Mouse (Mus musculus) hindbrain, embryonic 11.5 days (tissue): ENCODE measurements around the gene Elmod3. TPM values are rescaled to one million over a fixed set of nuclear protein-coding genes. Genes with fewer than 3 reads are reported as not detected.

Source experiments
- ATAC-seq: fragments of 200-750 bp; cut with Nextera tagmentation; 2 replicates; pipeline ENCODE4 v1.8.0; 2017; ENCODE audit warnings: mild to moderate bottlenecking, moderate TSS enrichment, moderate library complexity; ENCODE audit not compliant: low FRiP score
- DNase-seq: peaks from one replicate; pipeline ENCODE4 v3.0.0-alpha.2; 2015; ENCODE audit warnings: low spot score
- H3K27ac ChIP-seq: fragments of 300-500 bp; sonication (generic); 2 replicates; pipeline ENCODE4 v1.5.1; 2014; ENCODE audit warnings: mild to moderate bottlenecking, low read depth, low read length
- H3K27me3 ChIP-seq: fragments of 300-500 bp; sonication (generic); 2 replicates; pipeline ENCODE4 v1.6.1; 2014; ENCODE audit warnings: mild to moderate bottlenecking, low read length, moderate library complexity, mixed read lengths; ENCODE audit not compliant: control insufficient read depth, insufficient read depth
- H3K36me3 ChIP-seq: fragments of 300-500 bp; sonication (generic); 2 replicates; pipeline ENCODE4 v1.6.1; 2014; ENCODE audit warnings: mild to moderate bottlenecking, low read length, moderate library complexity, mixed read lengths; ENCODE audit not compliant: control insufficient read depth, insufficient read depth
- H3K4me1 ChIP-seq: fragments of 300-500 bp; sonication (generic); replicated peaks from 2 replicates; pipeline ENCODE4 v1.6.1; 2014; ENCODE audit warnings: low read length, mixed read lengths; ENCODE audit not compliant: control insufficient read depth, insufficient read depth
- H3K4me2 ChIP-seq: fragments of 300-500 bp; sonication (generic); replicated peaks from 2 replicates; pipeline ENCODE4 v1.6.1; 2014; ENCODE audit warnings: mild to moderate bottlenecking, low read depth, low read length
- H3K4me3 ChIP-seq: fragments of 300-500 bp; sonication (generic); 2 replicates; pipeline ENCODE4 v1.5.1; 2014; ENCODE audit warnings: low read depth, low read length
- H3K9ac ChIP-seq: fragments of 300-500 bp; sonication (generic); 2 replicates; pipeline ENCODE4 v1.6.1; 2014; ENCODE audit warnings: low read depth, low read length
- H3K9me3 ChIP-seq: fragments of 300-500 bp; sonication (generic); 2 replicates; pipeline ENCODE4 v1.6.1; 2016; ENCODE audit warnings: low read length; ENCODE audit not compliant: control insufficient read depth
- WGBS: fragments of 180-500 bp; shearing (Covaris S2); extraction: QIAGEN DNeasy Blood & Tissue Kit; methylation state at CpG from one replicate; pipeline ENCODE4 v1.1.7; 2014; 5-methylcytosine and 5-hydroxymethylcytosine counted together
- polyA plus RNA-seq: library from polyadenylated mRNA; unstranded; fragments of >200 nt; fragmentation: Nextera tagmentation; extraction: Ambion mirVana; gene quantifications from 2 replicates; pipeline ENCODE4 v1.2.1, GENCODE M21; 2014

The Elmod3 gene
- polyA plus RNA-seq, 1 experiment from 2014 or later = 17.7 TPM

GRCm38 (mm10) chr6:72631700-72632099, 33.5 kb upstream of the Elmod3 start:
- Histone ChIP-seq H3K4me3 (no peak overlapping the region), H3K9ac (no peak overlapping the region), H3K36me3 (0 out of 2 replicates have a peak, but pooled peaks cover 4% of the 10 kb centered on the region), H3K27ac (no peak overlapping the region), H3K9me3 (no peaks in the 10 kb centered on the region), H3K4me2 (no peak overlapping the region), H3K27me3 (no peaks in the 10 kb centered on the region), H3K4me1 (no peaks in the 10 kb centered on the region)
- DNase-seq (no peak), ATAC-seq (no peak)
- WGBS = 83% methylated on average over 6 of the region's 6 CpGs

- Histone ChIP-seq H3K36me3 (0 out of 2 replicates have a peak, but pooled peaks cover 4% of the 10 kb centered on the region), H3K9ac (no peak overlapping the region)
Measured at GRCm38 (mm10) chr6:72630961-72631360, 32.7 kb upstream of the Elmod3 start.

GRCm38 (mm10) chr6:72630370-72630769, 32.2 kb upstream of the Elmod3 start:
- H3K4me1 ChIP-seq = no peaks in the 10 kb centered on the region
- H3K4me2 ChIP-seq = no peak overlapping the region
- no peak overlapping the region for H3K4me3 ChIP-seq
- H3K27me3 ChIP-seq = no peaks in the 10 kb centered on the region
- H3K36me3 ChIP-seq = 0 out of 2 replicates have a peak, but pooled peaks cover 4% of the 10 kb centered on the region
- ATAC-seq (no peak), DNase-seq (no peak)
- H3K9me3 ChIP-seq = no peaks in the 10 kb centered on the region
- no peak overlapping the region for H3K27ac ChIP-seq
- no peak overlapping the region for H3K9ac ChIP-seq
- WGBS = 98% methylated on average over 2 of the region's 2 CpGs

More at GRCm38 (mm10) chr6:72630961-72631360, 32.7 kb upstream of the Elmod3 start:
- no peak overlapping the region for H3K4me2 ChIP-seq
- H3K27ac ChIP-seq = no peak overlapping the region
- ATAC-seq (no peak), DNase-seq (no peak)
- WGBS = 92% methylated on average over 14 of the region's 14 CpGs
- H3K4me1 ChIP-seq = no peaks in the 10 kb centered on the region
- H3K27me3 ChIP-seq = no peaks in the 10 kb centered on the region
- H3K4me3 ChIP-seq = no peak overlapping the region
- H3K9me3 ChIP-seq = no peaks in the 10 kb centered on the region

GRCm38 (mm10) chr6:72627276-72627675, 29.1 kb upstream of the Elmod3 start:
- Histone ChIP-seq H3K4me3 (no peak overlapping the region), H3K4me1 (no peaks in the 10 kb centered on the region), H3K36me3 (0 out of 2 replicates have a peak, but pooled peaks cover 4% of the 10 kb centered on the region), H3K4me2 (no peak overlapping the region), H3K9ac (no peak overlapping the region), H3K27me3 (no peaks in the 10 kb centered on the region), H3K9me3 (no peaks in the 10 kb centered on the region), H3K27ac (no peak overlapping the region)
- 91% methylated on average over 16 of the region's 16 CpGs for WGBS
- no peak for ATAC-seq
- DNase-seq = no peak

- 88% methylated on average over 7 of the region's 7 CpGs for WGBS
- no peak for ATAC-seq
- Histone ChIP-seq H3K27me3 (no peaks in the 10 kb centered on the region), H3K4me3 (no peak overlapping the region), H3K4me2 (no peak overlapping the region), H3K4me1 (no peaks in the 10 kb centered on the region), H3K27ac (no peak overlapping the region), H3K36me3 (0 out of 2 replicates have a peak, but pooled peaks cover 4% of the 10 kb centered on the region), H3K9ac (no peak overlapping the region), H3K9me3 (no peaks in the 10 kb centered on the region)
- DNase-seq = no peak
Measured at GRCm38 (mm10) chr6:72626391-72626790, 28.2 kb upstream of the Elmod3 start.

- DNase-seq = no peak
- Histone ChIP-seq H3K36me3 (0 out of 2 replicates have a peak, but pooled peaks cover 4% of the 10 kb centered on the region), H3K27ac (no peak overlapping the region), H3K4me1 (no peaks in the 10 kb centered on the region), H3K4me3 (no peak overlapping the region), H3K9me3 (no peaks in the 10 kb centered on the region), H3K4me2 (no peak overlapping the region), H3K27me3 (no peaks in the 10 kb centered on the region), H3K9ac (no peak overlapping the region)
- ATAC-seq = no peak
- 88% methylated on average over 8 of the region's 8 CpGs for WGBS
Measured at GRCm38 (mm10) chr6:72623661-72624402, 25.6 kb upstream of the Elmod3 start.

- ATAC-seq (no peak), DNase-seq (no peak)
- 33% methylated on average over 3 of the region's 3 CpGs for WGBS
- Histone ChIP-seq H3K9ac (no peak overlapping the region), H3K27me3 (no peaks in the 10 kb centered on the region), H3K4me2 (no peak overlapping the region), H3K4me3 (no peak overlapping the region), H3K9me3 (no peaks in the 10 kb centered on the region), H3K36me3 (0 out of 2 replicates have a peak, but pooled peaks cover 4% of the 10 kb centered on the region), H3K4me1 (no peaks in the 10 kb centered on the region), H3K27ac (no peak overlapping the region)
Measured at GRCm38 (mm10) chr6:72622917-72623316, 24.7 kb upstream of the Elmod3 start.

GRCm38 (mm10) chr6:72620920-72621319, 22.7 kb upstream of the Elmod3 start:
- no peaks in the 10 kb centered on the region for H3K36me3 ChIP-seq
- WGBS = 89% methylated on average over 5 of the region's 5 CpGs

More at GRCm38 (mm10) chr6:72620920-72621319, 22.7 kb upstream of the Elmod3 start:
- ATAC-seq = no peak
- DNase-seq = no peak
- H3K27ac ChIP-seq = no peak overlapping the region
- H3K9ac ChIP-seq = no peak overlapping the region
- no peaks in the 10 kb centered on the region for H3K4me1 ChIP-seq
- no peaks in the 10 kb centered on the region for H3K27me3 ChIP-seq
- H3K4me2 ChIP-seq = no peak overlapping the region
- no peaks in the 10 kb centered on the region for H3K9me3 ChIP-seq
- H3K4me3 ChIP-seq = no peak overlapping the region
